Mouse (Mus musculus) layer of hippocampus, adult 9-10 months (tissue): ENCODE results near the gene Umad1.

ENCODE experiments used
- DNase-seq: peaks from one replicate; pipeline ENCODE4 v3.0.0; 2022; ENCODE audit warnings: low spot score

Umad1 gene

GRCm38 (mm10) chr6:8474316-8474715 is 215.2 kb downstream of the Umad1 start:
- DNase-seq = no peak

- no peak for DNase-seq
These were observed 215.7 kb downstream of the Umad1 start for GRCm38 (mm10) chr6:8474820-8475219.

- no peak for DNase-seq
These were observed 220.1 kb downstream of the Umad1 start for GRCm38 (mm10) chr6:8479176-8479575.

GRCm38 (mm10) chr6:8484437-8485275 is 225.6 kb downstream of the Umad1 start:
- no peak for DNase-seq

- no peak for DNase-seq
These were observed 226.5 kb downstream of the Umad1 start for GRCm38 (mm10) chr6:8485414-8486175.

DNA sequence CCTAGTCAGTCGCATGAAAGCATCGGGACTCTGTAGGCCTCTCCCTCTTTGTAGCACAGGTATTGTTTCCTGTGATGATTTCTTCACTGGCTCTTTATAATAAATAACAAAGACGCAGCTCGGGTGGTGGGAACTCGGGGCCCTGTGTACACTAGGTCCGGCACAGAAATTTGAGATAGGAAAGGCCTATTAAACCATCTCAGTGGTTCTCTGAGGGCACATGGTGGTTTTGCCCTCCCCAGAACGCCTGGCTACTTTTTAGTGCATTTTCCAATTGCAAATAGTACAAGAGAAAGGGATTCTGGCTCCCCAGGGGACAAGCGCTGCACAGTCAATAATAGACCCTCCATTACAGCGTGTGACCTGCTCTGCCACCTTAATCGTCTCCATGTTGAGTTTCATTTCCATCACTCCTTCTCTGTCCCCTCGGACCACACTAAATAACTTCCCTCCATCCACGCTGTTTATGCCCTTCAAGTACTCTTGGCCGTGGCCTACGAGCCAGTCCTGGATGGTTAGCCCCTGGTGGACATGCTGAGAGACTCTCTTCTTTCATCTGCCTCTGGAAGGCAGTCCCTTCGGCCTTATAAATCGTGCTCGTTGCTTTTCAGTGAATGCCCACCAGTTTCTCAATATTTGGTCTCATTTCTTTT is 227.4 kb downstream of the Umad1 start:
- no peak for DNase-seq

DNA sequence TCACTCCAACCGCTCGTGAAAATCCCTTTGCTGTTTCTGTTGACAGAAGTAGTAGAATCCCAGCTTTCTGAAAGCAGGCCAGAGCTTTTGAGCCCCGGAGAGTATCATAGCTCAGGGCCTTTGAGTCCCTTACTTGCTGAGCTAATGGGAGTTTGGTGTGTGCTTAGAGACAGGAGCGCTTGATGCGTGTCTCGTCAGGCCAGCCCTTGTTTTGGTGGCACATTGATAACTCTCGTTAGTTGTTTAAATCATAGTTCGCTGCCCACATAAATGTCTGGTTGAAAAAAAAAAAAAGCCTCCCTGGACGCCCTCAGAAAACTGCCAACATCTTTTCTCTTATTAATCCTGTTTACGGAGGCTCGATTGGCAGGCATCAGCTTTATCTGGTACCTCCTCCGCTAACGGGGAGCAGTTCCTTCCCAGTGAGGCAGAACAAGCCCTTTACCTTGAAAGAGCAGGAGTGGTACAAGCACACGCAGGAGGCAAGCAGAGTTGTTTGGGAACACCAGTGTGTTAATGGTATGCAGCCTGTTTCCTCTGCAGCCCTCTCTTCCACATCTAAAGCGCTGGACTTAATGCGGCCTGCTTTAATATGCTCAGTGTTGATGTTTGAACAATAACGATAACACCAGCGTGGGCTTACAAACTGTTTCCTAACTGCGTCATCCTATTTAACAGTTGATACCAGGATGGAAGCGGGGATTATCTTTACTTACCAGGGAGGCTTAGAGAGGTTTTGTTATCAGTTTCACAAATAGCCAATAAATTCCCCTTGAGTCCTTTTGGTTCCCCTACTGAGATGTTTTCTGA is 228.2 kb downstream of the Umad1 start:
- no peak for DNase-seq

GRCm38 (mm10) chr6:8488249-8488648 is 229.2 kb downstream of the Umad1 start:
- no peak for DNase-seq

DNA sequence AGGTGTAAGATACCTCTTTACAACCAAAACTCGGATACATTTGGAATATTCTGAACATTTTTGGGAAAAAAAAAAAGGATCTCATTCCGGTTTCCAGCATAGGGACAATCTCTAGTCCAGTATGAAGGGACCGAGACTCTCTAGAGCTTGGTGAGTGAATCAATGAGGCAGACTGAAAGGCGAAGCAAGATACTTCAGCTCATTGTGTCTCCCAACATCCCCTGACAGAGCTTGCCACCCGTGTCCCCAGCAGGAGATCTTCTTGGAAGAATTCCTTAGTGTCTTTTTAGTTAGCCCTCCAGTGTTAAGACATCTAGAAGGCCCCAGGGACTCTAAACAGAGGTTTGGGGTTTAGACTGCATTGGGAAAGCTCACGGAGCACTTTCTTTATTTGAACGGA is 230.2 kb downstream of the Umad1 start:
- DNase-seq = no peak

DNA sequence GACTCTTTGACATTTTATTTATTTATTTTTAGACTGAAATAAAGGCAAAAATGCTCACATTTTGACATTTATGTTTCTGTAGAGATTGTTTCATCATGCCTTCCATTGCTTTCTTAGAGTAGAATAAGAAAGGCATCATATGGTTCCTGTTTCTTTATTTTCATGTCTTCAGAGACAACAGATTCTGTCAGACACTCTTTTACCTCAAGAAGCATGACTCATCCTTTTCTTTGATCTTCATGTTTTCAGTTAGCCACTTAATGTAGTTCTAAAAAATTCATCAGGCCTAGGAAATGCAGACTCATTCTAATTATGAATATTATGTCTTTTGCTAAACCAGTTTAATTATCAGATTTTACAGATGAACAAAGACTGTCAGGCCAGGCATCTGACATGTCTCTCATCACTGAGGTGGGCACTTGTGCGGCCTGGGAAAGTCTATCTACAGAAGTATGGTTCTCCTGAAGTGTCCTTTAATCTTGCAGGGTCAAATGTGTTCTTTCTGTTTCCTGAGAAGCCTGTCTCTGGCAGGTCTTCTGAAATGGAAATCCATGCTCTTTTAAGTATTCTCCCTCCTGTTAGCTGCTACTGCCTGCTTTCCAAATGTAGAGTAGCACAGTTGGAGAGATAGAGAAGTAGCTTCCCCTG is 231.0 kb downstream of the Umad1 start:
- DNase-seq = no peak

GRCm38 (mm10) chr6:8492248-8492647 is 233.2 kb downstream of the Umad1 start:
- no peak for DNase-seq

DNA sequence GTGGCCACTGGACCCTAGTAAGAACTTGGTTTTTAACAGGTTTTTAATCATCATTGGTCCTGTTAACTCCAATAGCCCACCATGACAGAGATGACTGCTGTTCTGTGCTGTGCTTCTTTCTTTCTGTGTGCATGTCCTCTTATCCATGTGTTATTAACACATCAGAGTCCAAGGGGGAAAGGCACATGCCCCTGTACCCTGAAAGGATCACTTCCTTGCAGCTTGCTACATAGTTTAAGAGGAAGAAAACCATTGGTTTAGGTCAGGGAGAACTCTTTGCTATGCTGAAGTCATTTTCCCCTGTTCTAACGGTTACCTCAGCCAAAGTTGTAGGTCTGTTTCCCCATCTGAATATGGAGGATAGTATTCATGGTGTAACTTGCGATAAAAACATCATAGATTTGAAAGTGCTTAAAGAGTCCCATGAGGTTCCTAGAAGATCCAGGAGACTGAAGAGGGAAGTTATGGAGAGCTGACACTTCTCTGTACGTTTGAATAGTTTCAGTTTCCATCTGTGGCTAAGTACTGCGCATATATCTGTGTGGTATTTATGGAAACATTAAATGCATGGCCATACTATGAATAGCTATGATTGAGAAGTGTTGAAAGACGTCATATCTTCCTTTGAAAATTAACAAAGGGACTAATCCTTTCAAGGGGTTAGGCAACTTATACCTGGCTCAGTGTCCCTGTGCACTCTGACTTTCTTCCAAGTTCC is 236.2 kb downstream of the Umad1 start:
- DNase-seq = no peak

- DNase-seq = no peak
These were observed 236.7 kb downstream of the Umad1 start for GRCm38 (mm10) chr6:8495827-8496222.

- no peak for DNase-seq
These were observed 238.3 kb downstream of the Umad1 start for GRCm38 (mm10) chr6:8497234-8497867.

DNA sequence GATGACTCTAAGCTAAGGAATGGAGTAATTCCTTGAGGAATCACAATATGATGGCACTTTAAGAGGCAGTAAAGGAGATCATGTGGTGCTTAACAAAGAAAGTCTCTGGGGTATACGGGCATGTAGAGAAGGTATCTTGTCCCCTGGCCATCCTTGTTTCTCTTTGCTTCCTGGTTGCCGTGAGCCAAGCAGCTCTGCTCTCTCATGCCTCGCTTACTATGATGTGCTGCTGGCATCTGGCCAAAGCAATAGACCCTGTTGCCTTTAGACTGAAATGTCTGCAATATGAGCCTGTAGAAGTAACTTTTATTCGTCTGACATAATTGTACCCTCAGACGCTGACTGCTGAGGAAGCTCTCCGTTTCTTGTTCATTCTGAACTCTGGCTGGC is 238.8 kb downstream of the Umad1 start:
- DNase-seq = no peak

DNA sequence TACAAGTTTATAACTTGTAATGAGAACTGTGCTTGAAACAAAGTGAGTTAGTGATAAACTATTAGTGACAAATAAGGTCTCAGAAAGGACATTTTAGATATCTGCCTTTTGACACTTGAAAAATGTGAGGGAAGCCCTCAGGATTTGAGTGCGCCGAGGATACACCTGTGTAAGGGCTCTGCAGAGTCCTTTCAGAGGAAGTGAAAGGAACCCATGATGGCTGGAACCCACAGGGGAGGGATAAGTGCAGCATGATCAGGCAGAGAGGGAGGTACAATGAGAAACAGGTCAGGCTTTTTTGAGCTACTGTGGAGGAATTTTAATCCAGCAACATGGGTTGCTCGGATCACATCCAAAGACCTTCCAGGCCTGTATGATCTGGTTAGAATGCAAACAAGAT is 239.9 kb downstream of the Umad1 start:
- DNase-seq = no peak

DNA sequence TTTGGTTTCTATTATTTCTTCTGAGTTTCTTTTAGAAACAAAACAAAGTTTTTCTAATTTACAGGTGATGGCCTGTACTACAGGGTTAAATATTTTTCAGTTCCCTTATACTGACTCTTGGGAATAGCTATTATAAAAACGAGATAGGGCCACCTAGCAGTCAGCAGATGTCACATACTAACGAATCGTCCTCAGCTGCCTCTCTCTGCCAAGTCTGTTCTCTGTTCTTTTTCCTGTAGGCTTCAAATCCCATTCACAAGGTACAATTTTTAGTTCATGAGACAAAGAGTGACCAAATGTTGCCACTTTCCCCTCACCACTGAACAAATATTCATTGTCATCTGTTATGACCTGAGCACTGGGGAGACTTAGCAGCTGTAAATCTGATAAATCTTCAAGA is 244.9 kb downstream of the Umad1 start:
- no peak for DNase-seq

GRCm38 (mm10) chr6:8504521-8505228 is 245.6 kb downstream of the Umad1 start:
- DNase-seq = no peak

GRCm38 (mm10) chr6:8506631-8507030 is 247.5 kb downstream of the Umad1 start:
- DNase-seq = no peak
